Mouse (Mus musculus) liver (tissue): ENCODE results near the gene Prss16.

Experiments
- DNase-seq: peaks from one replicate; pipeline ENCODE4 v3.0.0-alpha.2; 2020; ENCODE audit warnings: mixed read lengths

Gene Prss16

GRCm38 (mm10) chr13:22035267-22036148 lies 26.0 kb upstream of the Prss16 start, which contains the start of the genes Hist1h2ah and Hist1h2bk:
Hist1h2ah (minus strand) TSS chr13:22035568.
Hist1h2bk (plus strand) TSS chr13:22035870.
- DNase-seq, result peak; percentile 85

DNA sequence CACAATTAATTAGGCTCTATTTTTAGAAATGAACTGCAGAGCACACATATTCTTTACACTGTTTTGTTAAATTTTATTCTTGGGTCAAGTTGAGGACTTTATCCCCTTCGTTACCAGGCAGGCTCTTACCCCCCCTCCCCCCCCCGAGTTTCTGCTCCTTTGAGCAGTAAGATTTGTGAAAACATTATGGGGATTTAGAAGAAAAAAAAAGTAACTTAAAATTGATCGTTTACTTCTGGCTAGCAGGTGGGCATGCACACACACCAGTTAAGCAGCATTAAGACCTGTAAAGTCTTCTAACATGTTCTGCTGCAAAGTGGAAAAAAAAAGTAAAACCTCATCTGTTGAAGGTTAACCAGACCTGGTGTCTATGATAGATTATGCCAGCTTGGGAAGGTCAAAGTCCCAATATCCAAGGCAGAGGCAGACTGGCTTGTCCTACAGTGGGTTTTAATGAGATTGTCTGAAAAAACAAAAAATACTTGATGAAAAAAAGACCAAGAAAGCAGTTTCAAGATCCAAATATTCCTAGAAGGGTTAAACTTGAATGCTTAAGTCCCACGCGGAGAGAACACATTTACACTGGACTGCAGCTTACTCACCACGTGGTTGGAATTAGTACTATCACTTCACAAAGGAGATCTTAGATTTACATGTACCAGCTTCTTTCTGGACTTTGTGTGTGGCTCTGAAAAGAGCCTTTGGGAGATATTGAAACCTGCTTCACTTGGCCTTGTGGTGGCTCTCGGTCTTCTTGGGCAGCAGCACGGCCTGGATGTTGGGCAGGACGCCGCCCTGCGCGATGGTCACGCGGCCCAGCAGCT lies 25.1 kb upstream of the Prss16 start:
- no peak for DNase-seq

- no peak for DNase-seq
These were observed 24.4 kb upstream of the Prss16 start for GRCm38 (mm10) chr13:22033741-22034442.

GRCm38 (mm10) chr13:22030493-22030892 lies 21.0 kb upstream of the Prss16 start:
- DNase-seq, result no peak

DNA sequence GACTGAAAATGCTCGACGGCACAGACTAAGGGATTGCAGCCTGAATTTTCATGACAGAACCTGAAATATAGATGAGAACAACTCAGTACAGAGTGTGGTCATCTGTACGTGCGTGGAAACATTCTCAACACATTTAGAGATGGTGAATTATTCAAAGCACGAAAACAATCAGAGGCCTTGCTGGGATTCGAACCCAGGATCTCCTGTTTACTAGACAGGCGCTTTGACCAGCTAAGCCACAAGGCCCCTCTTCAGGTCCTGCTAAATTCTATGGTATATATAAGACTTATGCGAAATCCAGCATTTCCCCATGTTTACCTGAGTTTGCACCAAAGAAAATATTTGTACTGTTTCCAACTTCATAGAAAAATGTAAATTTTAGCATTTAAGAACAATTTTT lies 20.4 kb upstream of the Prss16 start:
- DNase-seq, result peak; percentile 63

GRCm38 (mm10) chr13:22028673-22029460 lies 19.3 kb upstream of the Prss16 start:
- peak; percentile 96 for DNase-seq

- DNase-seq, result peak; percentile 91
These were observed 16.8 kb upstream of the Prss16 start for GRCm38 (mm10) chr13:22026058-22027031.

DNA sequence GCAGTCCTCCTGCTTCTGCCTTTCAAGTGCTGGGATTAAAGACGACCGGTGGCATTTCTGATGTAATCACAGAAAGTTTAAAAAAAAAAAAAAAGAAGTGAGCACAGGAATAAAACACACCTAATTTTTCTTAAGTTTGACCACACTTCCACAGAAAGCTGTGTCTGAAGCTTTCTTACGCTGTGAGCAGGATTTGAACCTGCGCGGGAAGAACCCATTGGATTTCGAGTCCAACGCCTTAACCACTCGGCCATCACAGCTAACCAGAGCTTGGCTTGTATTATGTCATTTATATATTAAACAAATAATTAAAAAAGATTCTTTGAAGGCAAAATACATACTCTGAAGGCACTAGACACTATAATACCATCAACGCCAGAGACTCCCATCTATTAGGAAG lies 12.7 kb upstream of the Prss16 start:
- DNase-seq, result peak; percentile 90

- peak; percentile 56 for DNase-seq
These were observed 12.0 kb upstream of the Prss16 start for GRCm38 (mm10) chr13:22021581-22021980.

DNA sequence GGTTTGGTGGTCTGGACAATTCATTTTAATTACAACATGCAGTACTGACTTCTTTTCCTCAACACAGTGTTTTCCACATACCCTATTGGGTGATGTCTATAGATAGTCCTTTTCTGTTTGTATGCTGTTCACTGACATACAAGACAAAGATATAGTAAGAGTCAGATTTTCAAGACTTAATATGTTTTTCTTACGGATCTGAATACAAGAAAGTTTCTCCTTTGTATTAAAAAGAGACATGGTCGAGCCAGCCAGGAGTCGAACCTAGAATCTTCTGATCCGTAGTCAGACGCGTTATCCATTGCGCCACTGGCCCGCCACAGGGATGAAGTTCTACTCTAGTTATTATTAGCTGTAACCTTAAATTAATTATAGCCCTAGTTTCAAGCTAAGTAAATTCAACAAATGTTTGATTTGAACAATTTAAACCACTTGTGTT lies 11.4 kb upstream of the Prss16 start:
- DNase-seq, result peak; percentile 83

DNA sequence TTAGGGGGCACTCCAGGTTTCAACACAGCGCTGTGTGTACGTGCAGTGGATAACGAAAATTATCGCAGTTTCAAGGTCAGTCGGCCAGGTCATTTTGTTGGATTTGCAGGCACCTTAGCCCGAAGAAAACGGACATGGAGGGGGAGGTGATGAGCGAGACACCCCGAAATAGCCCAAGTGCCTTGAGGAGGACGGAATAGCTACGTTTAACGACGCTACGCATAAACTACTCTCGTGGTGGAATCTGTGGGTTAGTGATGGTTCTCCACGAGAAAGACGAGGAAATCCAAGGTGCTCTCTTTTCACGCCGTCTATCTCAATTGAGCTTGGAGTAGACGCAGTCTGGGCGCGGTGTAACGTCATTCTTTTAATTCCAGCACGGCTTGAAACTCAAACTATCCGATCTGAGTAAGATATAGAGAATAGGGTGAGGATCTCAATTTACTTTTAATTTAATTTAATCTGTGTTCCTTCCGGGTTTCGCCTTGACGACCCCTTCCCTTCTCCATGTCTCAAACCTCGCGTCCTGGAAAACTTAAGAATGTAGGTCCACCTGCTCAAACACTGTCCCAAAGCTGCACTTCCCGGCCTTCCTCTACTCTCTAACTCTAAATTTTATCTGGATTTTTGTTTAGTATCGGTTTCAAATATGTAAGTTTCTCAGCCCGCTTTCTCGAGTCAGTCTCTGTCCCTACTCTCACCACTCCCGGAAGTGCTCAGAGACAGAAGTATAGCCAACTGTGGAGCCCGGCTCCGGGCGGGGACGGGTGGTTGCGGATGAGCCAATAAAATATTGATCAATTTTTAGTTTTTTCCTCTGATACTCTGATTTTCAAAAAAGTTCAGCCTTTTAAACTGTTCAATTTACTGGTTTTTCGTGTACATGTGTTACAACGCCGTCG lies 10.6 kb upstream of the Prss16 start:
- DNase-seq, result peak; percentile 68

- DNase-seq, result peak; percentile 87
These were observed 6.2 kb upstream of the Prss16 start for GRCm38 (mm10) chr13:22015479-22016450.

DNA sequence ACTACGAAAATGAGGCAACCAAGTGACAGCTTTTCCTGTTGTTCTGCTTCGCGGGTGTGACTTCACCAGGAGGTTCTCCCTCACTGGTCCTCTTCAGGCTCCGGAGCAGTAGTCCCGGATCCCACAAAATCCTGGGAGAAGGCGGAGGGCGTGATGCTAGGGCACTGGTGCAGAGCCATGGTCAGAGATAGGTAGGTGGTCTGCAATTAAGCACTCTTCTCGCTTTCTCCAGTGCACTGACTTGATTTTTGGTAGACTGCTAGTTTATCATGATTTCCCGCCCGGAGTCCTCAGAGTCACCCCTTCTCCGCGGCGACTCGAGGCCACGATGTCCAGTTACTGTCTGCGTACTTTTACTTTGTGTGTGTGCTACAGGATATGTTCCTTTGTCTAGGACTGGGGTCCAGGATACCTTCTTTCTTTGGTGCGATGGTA lies 4.9 kb upstream of the Prss16 start:
- DNase-seq, result no peak

DNA sequence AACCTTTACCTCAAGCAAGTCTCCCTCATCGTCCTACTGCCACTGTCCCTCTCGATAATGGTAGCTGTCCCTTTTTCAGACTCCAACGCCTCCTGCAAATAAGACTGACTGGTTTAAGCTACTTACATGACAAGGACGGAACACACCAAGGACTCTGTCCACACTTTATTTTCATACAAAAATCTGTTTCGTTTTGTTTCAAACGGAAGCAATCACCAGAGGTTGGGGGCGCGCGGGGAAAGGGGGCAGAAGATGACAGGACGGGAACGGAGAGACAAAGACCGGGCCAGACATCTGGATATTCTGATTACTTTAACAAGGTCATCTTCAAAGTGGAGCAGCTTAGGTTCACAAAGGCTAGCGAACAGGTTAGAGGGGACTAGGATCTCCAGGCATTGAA lies 4.2 kb upstream of the Prss16 start:
- no peak for DNase-seq

- no peak for DNase-seq
These were observed 835 bp downstream of the Prss16 start for GRCm38 (mm10) chr13:22008707-22009106.

DNA sequence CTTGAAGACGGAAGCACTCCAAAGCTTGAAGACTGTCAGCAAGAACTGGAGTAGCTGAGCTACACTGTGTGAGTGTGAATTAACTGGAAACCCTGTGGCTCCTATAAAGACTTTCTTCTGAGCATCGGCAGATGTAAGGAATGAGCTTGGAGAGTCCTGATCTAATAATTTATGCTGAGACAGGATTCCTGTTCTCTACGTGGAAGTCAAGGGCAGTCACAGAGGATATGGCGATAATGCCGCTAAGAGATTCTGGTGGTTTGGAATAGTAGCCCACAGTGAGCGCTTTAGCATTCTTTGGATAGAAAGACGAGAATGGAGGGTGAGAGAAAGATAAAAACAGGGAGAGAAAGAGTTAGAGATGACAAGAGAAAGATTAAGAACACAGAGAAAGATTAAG lies 1.7 kb downstream of the Prss16 start:
- DNase-seq, result no peak

DNA sequence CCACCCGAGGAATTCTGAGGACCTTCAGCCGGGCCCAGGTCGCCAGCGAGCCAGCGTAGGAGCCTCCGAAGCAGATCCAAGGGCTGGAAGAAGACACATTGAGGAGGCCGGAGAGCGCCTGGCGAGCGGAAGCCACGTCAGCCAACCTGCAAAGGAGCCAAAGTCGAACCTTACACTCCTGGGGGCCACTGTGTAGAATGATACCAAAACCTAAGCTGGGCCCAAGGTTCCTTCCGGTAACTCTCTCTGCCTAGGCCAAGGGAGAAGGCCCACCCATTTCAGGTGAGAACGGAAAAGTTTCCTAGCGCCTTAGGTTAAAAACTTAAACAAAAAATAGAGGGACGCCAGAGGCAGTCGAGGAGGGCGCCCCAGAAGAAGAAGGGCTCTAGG lies 2.4 kb downstream of the Prss16 start:
- no peak for DNase-seq

DNA sequence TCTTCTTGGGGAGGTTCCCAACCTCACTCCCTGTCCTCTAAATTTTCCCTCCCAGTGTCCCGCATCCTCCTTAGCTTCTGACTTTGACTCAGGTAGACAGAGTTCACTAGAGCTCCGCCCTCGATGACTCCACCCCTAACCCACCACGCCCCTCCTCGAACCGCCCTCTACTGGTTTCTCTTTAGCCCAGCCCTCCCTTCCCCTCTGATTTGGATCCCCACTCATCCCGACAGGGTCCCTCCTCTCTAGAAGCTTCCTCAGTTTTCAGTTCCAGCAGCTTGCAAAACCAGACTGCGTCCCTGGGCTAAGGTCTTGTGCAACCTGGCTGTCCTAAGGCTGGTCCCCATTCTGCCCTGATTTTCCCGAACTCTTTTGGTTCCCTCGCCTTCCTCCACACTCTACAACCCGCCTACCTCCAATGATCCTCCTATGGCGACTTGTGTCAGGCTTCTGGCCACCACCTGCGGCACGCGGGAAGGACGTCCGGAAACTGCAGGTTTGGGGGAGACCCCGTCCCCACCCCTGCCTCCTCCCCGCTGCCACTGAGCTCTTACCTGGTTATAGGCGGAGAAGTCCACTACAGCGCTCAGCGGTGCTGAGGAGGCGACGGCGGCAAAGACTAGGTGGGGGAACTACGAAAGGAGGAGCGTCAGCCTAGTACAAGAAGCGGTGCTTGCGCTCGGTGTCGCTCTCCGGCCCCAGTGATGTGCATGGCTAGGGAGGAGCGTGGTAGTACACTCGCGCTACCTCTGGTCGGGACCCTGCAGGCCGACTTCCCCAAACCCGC lies 3.0 kb downstream of the Prss16 start:
- peak; percentile 76 for DNase-seq
